Mouse (Mus musculus) forebrain, postnatal 0 days (tissue): ENCODE measurements at regions not wholly inside any gene's neighbourhood (a gene's known extent, or its start where the extent isn't known, plus 50 kb on each side); places are given as distances from the start of the nearest gene placed in this dataset.

Experiments
- ATAC-seq: fragments of 200-750 bp; cut with Nextera tagmentation; 2 replicates; pipeline ENCODE4 v1.8.0; 2017; ENCODE audit warnings: mild to moderate bottlenecking, moderate library complexity
- DNase-seq: peaks from one replicate; pipeline ENCODE4 v3.0.0-alpha.2; 2015
- H3K27ac ChIP-seq: fragments of 300-500 bp; sonication (generic); 2 replicates; pipeline ENCODE4 v1.5.1; 2014; ENCODE audit warnings: low read depth, mild to moderate bottlenecking, antibody characterized with exemption, low read length, moderate library complexity, mixed read lengths
- H3K27me3 ChIP-seq: fragments of 300-500 bp; sonication (generic); 2 replicates; pipeline ENCODE4 v1.6.1; 2014; ENCODE audit warnings: mild to moderate bottlenecking, low read length, mixed read lengths; ENCODE audit not compliant: insufficient read depth
- H3K36me3 ChIP-seq: fragments of 300-500 bp; sonication (generic); 2 replicates; pipeline ENCODE4 v1.6.1; 2014; ENCODE audit warnings: mild to moderate bottlenecking, moderate library complexity; ENCODE audit not compliant: insufficient read depth
- H3K4me1 ChIP-seq: fragments of 300-500 bp; sonication (generic); 2 replicates; pipeline ENCODE4 v1.6.1; 2014; ENCODE audit warnings: antibody characterized with exemption; ENCODE audit not compliant: insufficient read depth
- H3K4me2 ChIP-seq: fragments of 300-500 bp; sonication (generic); 2 replicates; pipeline ENCODE4 v1.6.1; 2014; ENCODE audit warnings: low read depth, mild to moderate bottlenecking, moderate library complexity
- H3K4me3 ChIP-seq: fragments of 300-500 bp; sonication (generic); 2 replicates; pipeline ENCODE4 v1.5.1; 2014; ENCODE audit warnings: low read depth, low read length, mixed read lengths
- H3K9ac ChIP-seq: fragments of 300-500 bp; sonication (generic); 2 replicates; pipeline ENCODE4 v1.6.1; 2014; ENCODE audit warnings: mild to moderate bottlenecking
- H3K9me3 ChIP-seq: fragments of 300-500 bp; sonication (generic); 2 replicates; pipeline ENCODE4 v1.6.1; 2016; ENCODE audit warnings: low read length
- CTCF ChIP-seq: sonication (generic); IDR thresholded peaks from 2 replicates; pipeline ENCODE4 v1.5.1; 2016; ENCODE audit warnings: antibody characterized with exemption, control low read depth, low read depth
- WGBS: fragments of 180-500 bp; shearing (Covaris S2); extraction: QIAGEN DNeasy Blood & Tissue Kit; methylation state at CpG from one replicate; pipeline ENCODE4 v1.1.7; 2014; 5-methylcytosine and 5-hydroxymethylcytosine counted together

- Histone ChIP-seq H3K36me3 (no peaks in the 10 kb centered on the region), H3K27ac (no peak overlapping the region), H3K4me1 (no peaks in the 10 kb centered on the region), H3K4me3 (no peak overlapping the region), H3K27me3 (no peaks in the 10 kb centered on the region), H3K9me3 (no peaks in the 10 kb centered on the region), H3K4me2 (no peak overlapping the region), H3K9ac (no peak overlapping the region)
- ATAC-seq (no peak), DNase-seq (no peak)
- TF ChIP-seq CTCF, result no peak
- 40% methylated on average over 2 of the region's 2 CpGs for WGBS
Measured at GRCm38 (mm10) chr11:92743191-92743590, 354.6 kb upstream of the Car10 start.

GRCm38 (mm10) chr11:92758383-92758964, 339.4 kb upstream of the Car10 start:
- no peaks in the 10 kb centered on the region for H3K4me1 ChIP-seq
- DNase-seq (peak; percentile 10), ATAC-seq (no peak)
- H3K4me2 ChIP-seq, result no peak overlapping the region
- no peak overlapping the region for H3K4me3 ChIP-seq
- H3K36me3 ChIP-seq, result no peaks in the 10 kb centered on the region
- TF ChIP-seq CTCF, result no peak
- H3K9me3 ChIP-seq, result no peaks in the 10 kb centered on the region
- WGBS, result 17% methylated on average over 5 of the region's 5 CpGs
- no peak overlapping the region for H3K27ac ChIP-seq
- no peak overlapping the region for H3K9ac ChIP-seq
- H3K27me3 ChIP-seq, result no peaks in the 10 kb centered on the region

GRCm38 (mm10) chr11:92769936-92770335, 327.9 kb upstream of the Car10 start:
- Histone ChIP-seq H3K36me3 (no peaks in the 10 kb centered on the region), H3K9ac (no peak overlapping the region), H3K27ac (no peak overlapping the region), H3K4me3 (no peak overlapping the region), H3K4me2 (no peak overlapping the region), H3K4me1 (no peaks in the 10 kb centered on the region), H3K27me3 (no peaks in the 10 kb centered on the region), H3K9me3 (no peaks in the 10 kb centered on the region)
- 87% methylated on average over 4 of the region's 4 CpGs for WGBS
- DNase-seq (no peak), ATAC-seq (no peak)
- no peak for TF ChIP-seq CTCF

GRCm38 (mm10) chr11:92772916-92773569, 324.8 kb upstream of the Car10 start:
- Histone ChIP-seq H3K27me3 (no peaks in the 10 kb centered on the region), H3K27ac (no peak overlapping the region)

GRCm38 (mm10) chr11:92773570-92773929, 324.3 kb upstream of the Car10 start:
- WGBS, result 72% methylated on average over 4 of the region's 4 CpGs

More at GRCm38 (mm10) chr11:92772916-92773569, 324.8 kb upstream of the Car10 start:
- no peaks in the 10 kb centered on the region for H3K4me1 ChIP-seq
- DNase-seq (peak; percentile 12), ATAC-seq (no peak)
- WGBS, result 63% methylated on average over 9 of the region's 9 CpGs
- H3K9ac ChIP-seq, result no peak overlapping the region
- TF ChIP-seq CTCF, result no peak
- no peaks in the 10 kb centered on the region for H3K36me3 ChIP-seq
- no peak overlapping the region for H3K4me3 ChIP-seq
- no peak overlapping the region for H3K4me2 ChIP-seq
- no peaks in the 10 kb centered on the region for H3K9me3 ChIP-seq

GRCm38 (mm10) chr11:92774780-92775179, 323.0 kb upstream of the Car10 start:
- H3K9ac ChIP-seq, result no peak overlapping the region
- no peak for DNase-seq
- no peak overlapping the region for H3K4me3 ChIP-seq
- no peaks in the 10 kb centered on the region for H3K36me3 ChIP-seq
- H3K27ac ChIP-seq, result no peak overlapping the region
- H3K27me3 ChIP-seq, result no peaks in the 10 kb centered on the region
- TF ChIP-seq CTCF, result peak; percentile 50
- 11% methylated on average over 3 of the region's 3 CpGs for WGBS
- H3K9me3 ChIP-seq, result no peaks in the 10 kb centered on the region
- H3K4me2 ChIP-seq, result no peak overlapping the region
- ATAC-seq, result no peak
- H3K4me1 ChIP-seq, result no peaks in the 10 kb centered on the region

More at GRCm38 (mm10) chr11:92773570-92773929, 324.3 kb upstream of the Car10 start:
- no peak overlapping the region for H3K4me2 ChIP-seq
- H3K9me3 ChIP-seq, result no peaks in the 10 kb centered on the region
- no peak overlapping the region for H3K9ac ChIP-seq
- DNase-seq (no peak), ATAC-seq (no peak)
- no peak overlapping the region for H3K4me3 ChIP-seq
- no peaks in the 10 kb centered on the region for H3K4me1 ChIP-seq
- H3K27me3 ChIP-seq, result no peaks in the 10 kb centered on the region
- no peak for TF ChIP-seq CTCF
- H3K36me3 ChIP-seq, result no peaks in the 10 kb centered on the region
- H3K27ac ChIP-seq, result no peak overlapping the region

- TF ChIP-seq CTCF, result no peak
- Histone ChIP-seq H3K4me2 (no peak overlapping the region), H3K36me3 (no peaks in the 10 kb centered on the region), H3K27me3 (no peaks in the 10 kb centered on the region), H3K27ac (no peak overlapping the region), H3K9me3 (no peaks in the 10 kb centered on the region), H3K9ac (no peak overlapping the region), H3K4me3 (no peak overlapping the region), H3K4me1 (no peaks in the 10 kb centered on the region)
- DNase-seq (no peak), ATAC-seq (no peak)
- 89% methylated on average over 4 of the region's 4 CpGs for WGBS
Measured at GRCm38 (mm10) chr11:92799267-92799666, 298.6 kb upstream of the Car10 start.
